Mouse (Mus musculus) midbrain, postnatal 0 days (tissue): ENCODE measurements around the gene Ly6g6c. TPM values are rescaled to one million over a fixed set of nuclear protein-coding genes. Genes with fewer than 3 reads are reported as not detected.

Experiments
- ATAC-seq: fragments of 200-750 bp; cut with Nextera tagmentation; 2 replicates; pipeline ENCODE4 v1.8.0; 2017; ENCODE audit warnings: moderate number of reproducible peaks, mild to moderate bottlenecking, moderate TSS enrichment, moderate library complexity; ENCODE audit not compliant: low FRiP score
- DNase-seq: peaks from one replicate; pipeline ENCODE4 v3.0.0-alpha.2; 2015; ENCODE audit warnings: low spot score
- H3K27ac ChIP-seq: fragments of 300-500 bp; sonication (generic); 2 replicates; pipeline ENCODE4 v1.5.1; 2014; ENCODE audit warnings: low read depth, mild to moderate bottlenecking, low read length, mixed read lengths
- H3K27me3 ChIP-seq: fragments of 300-500 bp; sonication (generic); 2 replicates; pipeline ENCODE4 v1.6.1; 2014; ENCODE audit warnings: low read length, control low read depth, mixed read lengths; ENCODE audit not compliant: insufficient read depth
- H3K36me3 ChIP-seq: fragments of 300-500 bp; sonication (generic); 2 replicates; pipeline ENCODE4 v1.6.1; 2014; ENCODE audit warnings: low read length, control low read depth, mixed read lengths; ENCODE audit not compliant: insufficient read depth
- H3K4me1 ChIP-seq: fragments of 300-500 bp; sonication (generic); 2 replicates; pipeline ENCODE4 v1.6.1; 2014; ENCODE audit warnings: mild to moderate bottlenecking, control low read depth, antibody characterized with exemption, low read length, mixed read lengths; ENCODE audit not compliant: insufficient read depth
- H3K4me2 ChIP-seq: fragments of 300-500 bp; sonication (generic); 2 replicates; pipeline ENCODE4 v1.6.1; 2014; ENCODE audit warnings: low read depth, mild to moderate bottlenecking, low read length, mixed read lengths; ENCODE audit not compliant: poor library complexity, severe bottlenecking
- H3K4me3 ChIP-seq: fragments of 300-500 bp; sonication (generic); 2 replicates; pipeline ENCODE4 v1.5.1; 2014; ENCODE audit warnings: low read depth, mild to moderate bottlenecking, low read length, moderate library complexity
- H3K9ac ChIP-seq: fragments of 300-500 bp; sonication (generic); replicated peaks from 2 replicates; pipeline ENCODE4 v1.6.1; 2014; ENCODE audit warnings: mild to moderate bottlenecking, low read length, moderate library complexity, mixed read lengths; ENCODE audit not compliant: poor library complexity, severe bottlenecking
- H3K9me3 ChIP-seq: fragments of 300-500 bp; sonication (generic); 2 replicates; pipeline ENCODE4 v1.6.1; 2016; ENCODE audit warnings: low read length, control low read depth
- CTCF ChIP-seq: IDR thresholded peaks from 2 replicates; pipeline ENCODE4 v1.5.1; 2016; ENCODE audit warnings: antibody characterized with exemption, mild to moderate bottlenecking
- WGBS: fragments of 180-500 bp; shearing (Covaris S2); extraction: QIAGEN DNeasy Blood & Tissue Kit; methylation state at CpG from one replicate; pipeline ENCODE4 v1.1.7; 2014; 5-methylcytosine and 5-hydroxymethylcytosine counted together
- polyA plus RNA-seq: library from polyadenylated mRNA; unstranded; fragments of >200 nt; fragmentation: Nextera tagmentation; extraction: Ambion mirVana; gene quantifications from 2 replicates; pipeline ENCODE4 v1.2.1, GENCODE M21; 2015
- total RNA-seq: library from RNA; depleted of rRNA; stranded (reverse); fragments of >200 nt; gene quantifications from 2 replicates; pipeline ENCODE4 v1.2.3, GENCODE M21; 2014

The Ly6g6c gene
- total and polyA plus RNA-seq, 2 experiments from 2014 or later: 2.4 TPM; not detected in 1

- Histone ChIP-seq H3K27ac (peak within 1 kb of the TSS; percentile 98), H3K36me3 (peaks cover 16% of the 10 kb centered on the region), H3K27me3 (no peaks in the 10 kb centered on the region), H3K9ac (peak within 1 kb of the TSS; percentile 91), H3K9me3 (no peaks in the 10 kb centered on the region), H3K4me3 (peak within 1 kb of the TSS; percentile 67), H3K4me2 (peak within 1 kb of the TSS; percentile 61), H3K4me1 (0 out of 2 replicates have a peak, but pooled peaks cover 4% of the 10 kb centered on the region)
- ATAC-seq (peak; percentile 97), DNase-seq (peak; percentile 96)
- 4% methylated on average over 62 of the region's 67 CpGs for WGBS
- peak; percentile 22; the same call in 1 of the 2 replicates for TF ChIP-seq CTCF
Observed at GRCm38 (mm10) chr17:35088825-35089644, 23.8 kb downstream of the Ly6g6c start, which contains the start of gene Abhd16a. TSS of gene Abhd16a (plus strand) at chr17:35089263.

GRCm38 (mm10) chr17:35090166-35090932 lies 25.2 kb downstream of the Ly6g6c start:
- peak overlapping the region; percentile 61 for H3K4me2 ChIP-seq
- no peak for TF ChIP-seq CTCF
- peak overlapping the region; percentile 91 for H3K9ac ChIP-seq
- H3K4me3 ChIP-seq: peak overlapping the region; percentile 67
- DNase-seq (peak; percentile 67), ATAC-seq (no peak)
- WGBS: 61% methylated on average over 8 of the region's 8 CpGs
- 0 out of 2 replicates have a peak overlapping the region, but pooled peaks have one; percentile 26 for H3K27ac ChIP-seq
- no peaks in the 10 kb centered on the region for H3K27me3 ChIP-seq
- peaks cover 26% of the 10 kb centered on the region for H3K36me3 ChIP-seq
- H3K9me3 ChIP-seq: no peaks in the 10 kb centered on the region
- H3K4me1 ChIP-seq: 0 out of 2 replicates have a peak, but pooled peaks cover 4% of the 10 kb centered on the region

- H3K4me3 ChIP-seq: no peak overlapping the region
- no peaks in the 10 kb centered on the region for H3K9me3 ChIP-seq
- H3K9ac ChIP-seq: no peak overlapping the region
- no peak for ATAC-seq
- no peak for TF ChIP-seq CTCF
- 0 out of 2 replicates have a peak, but pooled peaks cover 4% of the 10 kb centered on the region for H3K4me1 ChIP-seq
- peaks cover 45% of the 10 kb centered on the region for H3K36me3 ChIP-seq
- DNase-seq: no peak
- no peak overlapping the region for H3K4me2 ChIP-seq
- no peak overlapping the region for H3K27ac ChIP-seq
- 91% methylated on average over 14 of the region's 14 CpGs for WGBS
- no peaks in the 10 kb centered on the region for H3K27me3 ChIP-seq
Observed at GRCm38 (mm10) chr17:35092403-35093198, 27.4 kb downstream of the Ly6g6c start.

GRCm38 (mm10) chr17:35094475-35095365 lies 29.5 kb downstream of the Ly6g6c start:
- DNase-seq (no peak), ATAC-seq (no peak)
- H3K4me2 ChIP-seq: no peak overlapping the region
- no peaks in the 10 kb centered on the region for H3K9me3 ChIP-seq
- no peak for TF ChIP-seq CTCF
- no peaks in the 10 kb centered on the region for H3K27me3 ChIP-seq
- H3K36me3 ChIP-seq: peaks cover 60% of the 10 kb centered on the region
- 90% methylated on average over 15 of the region's 15 CpGs for WGBS
- H3K4me3 ChIP-seq: no peak overlapping the region
- H3K9ac ChIP-seq: no peak overlapping the region
- 0 out of 2 replicates have a peak, but pooled peaks cover 4% of the 10 kb centered on the region for H3K4me1 ChIP-seq
- no peak overlapping the region for H3K27ac ChIP-seq

GRCm38 (mm10) chr17:35096597-35096996 lies 31.4 kb downstream of the Ly6g6c start:
- no peaks in the 10 kb centered on the region for H3K4me1 ChIP-seq
- no peaks in the 10 kb centered on the region for H3K27me3 ChIP-seq
- no peak overlapping the region for H3K27ac ChIP-seq
- H3K36me3 ChIP-seq: peaks cover 75% of the 10 kb centered on the region
- 0 out of 2 replicates have a peak overlapping the region, but pooled peaks have one; percentile 13 for H3K9ac ChIP-seq
- TF ChIP-seq CTCF: no peak
- no peak overlapping the region for H3K4me2 ChIP-seq
- DNase-seq (no peak), ATAC-seq (no peak)
- H3K4me3 ChIP-seq: no peak overlapping the region
- WGBS: 81% methylated on average over 12 of the region's 12 CpGs
- H3K9me3 ChIP-seq: no peaks in the 10 kb centered on the region
